ENCODE assay signal across 10 mouse cellular contexts in genomic region chr1:155210011-155210763, GRCm38 (mm10). TPM values are rescaled to one million over a fixed set of nuclear protein-coding genes. Genes with fewer than 3 reads are reported as not detected.
DNase-seq lines count a peak whose midpoint lies in the region; ATAC-seq and TF ChIP-seq lines count a peak whose summit lies in the region.
"Had no signal": no experiment of that assay in that cellular context is flagged by ENCODE, and none has a peak within 500 bp of the region (broad histone marks: within the 10 kb centered on the region; RNA-seq: fewer than 3 reads in every experiment).

No protein-coding gene starts in this region.

- 68% methylated on average over 9 of the region's 11 CpGs for WGBS in kidney, embryonic 16.5 days
- WGBS in midbrain, embryonic 12.5 days: 78% methylated on average over 11 of the region's 11 CpGs
- WGBS in lung, postnatal 0 days: 61% methylated on average over 11 of the region's 11 CpGs

- no peak overlapping the region for H3K9ac ChIP-seq in kidney, embryonic 16.5 days (replicated peaks; ENCODE audit: low read length)
- no peak overlapping the region for H3K9ac ChIP-seq in midbrain, embryonic 12.5 days (replicated peaks)
- H3K9ac ChIP-seq in lung, postnatal 0 days (replicated peaks; ENCODE audit: low read depth): no peak overlapping the region
- H3K9ac ChIP-seq: liver, postnatal 0 days had no signal

- peaks cover 53% of the 10 kb centered on the region for H3K4me1 ChIP-seq in kidney, embryonic 16.5 days (ENCODE audit: insufficient read depth, low read length)
- peaks cover 61% of the 10 kb centered on the region for H3K4me1 ChIP-seq in midbrain, embryonic 12.5 days
- peaks cover 27% of the 10 kb centered on the region for H3K4me1 ChIP-seq in lung, postnatal 0 days (ENCODE audit: insufficient read depth, low read depth, low read length)

- no peak for TF ChIP-seq CTCF in lung, postnatal 0 days (IDR thresholded peaks at IDR 0.05)

- no peak for ATAC-seq in kidney, embryonic 16.5 days (ENCODE audit: low FRiP score, low TSS enrichment)
- peak; percentile 44 for ATAC-seq in granulocyte monocyte progenitor cell, adult 5-6 weeks (replicated peaks; ENCODE audit: poor library complexity, severe bottlenecking)
- ATAC-seq in midbrain, embryonic 12.5 days (ENCODE audit: low FRiP score, low read depth): no peak
- ATAC-seq in lung, postnatal 0 days: no peak
- ATAC-seq: liver, postnatal 0 days had no signal

- no peak overlapping the region for H3K27ac ChIP-seq in kidney, embryonic 16.5 days (ENCODE audit: low read length)
- 0 out of 2 replicates have a peak overlapping the region, but pooled peaks have one; percentile 30 for H3K27ac ChIP-seq in midbrain, embryonic 12.5 days (replicated peaks)
- no peak overlapping the region for H3K27ac ChIP-seq in lung, postnatal 0 days (ENCODE audit: low read length)

- peak; percentile 60 for DNase-seq in kidney, adult 9 months
- DNase-seq in cerebellum, postnatal 10 days: peak; percentile 91 to 95
- DNase-seq in c-Kit-positive CD71-positive TER-119-positive erythroid progenitor cells, embryonic 14.5 days (ENCODE audit: low spot score): no peak
- no peak for DNase-seq in left cerebral cortex, adult 11 months (ENCODE audit: low spot score)
- DNase-seq in lung, postnatal 0 days (ENCODE audit: low spot score): no peak
- DNase-seq: liver, postnatal 0 days; right cerebral cortex, adult 18-20 months had no signal

- H3K4me3 ChIP-seq in kidney, embryonic 16.5 days (ENCODE audit: low read length): no peak overlapping the region
- H3K4me3 ChIP-seq in midbrain, embryonic 12.5 days: no peak overlapping the region
- no peak overlapping the region for H3K4me3 ChIP-seq in lung, postnatal 0 days (ENCODE audit: low read depth, low read length)

- H3K27me3 ChIP-seq in kidney, embryonic 16.5 days (ENCODE audit: insufficient read depth, low read length): no peaks in the 10 kb centered on the region
- H3K27me3 ChIP-seq in midbrain, embryonic 12.5 days: peaks cover 22% of the 10 kb centered on the region
- H3K27me3 ChIP-seq in lung, postnatal 0 days (replicated peaks; ENCODE audit: insufficient read depth, low read length): no peaks in the 10 kb centered on the region

- TF ChIP-seq EP300 in lung, postnatal 0 days (IDR thresholded peaks at IDR 0.05): no peak

- H3K4me2 ChIP-seq in kidney, embryonic 16.5 days (replicated peaks; ENCODE audit: low read depth, low read length): no peak overlapping the region
- H3K4me2 ChIP-seq in midbrain, embryonic 12.5 days (replicated peaks): no peak overlapping the region
- H3K4me2 ChIP-seq in lung, postnatal 0 days (replicated peaks; ENCODE audit: low read depth, low read length): no peak overlapping the region

- peaks cover 5% of the 10 kb centered on the region; the same call in 1 of the 2 replicates for H3K36me3 ChIP-seq in kidney, embryonic 16.5 days (ENCODE audit: insufficient read depth, low read length)
- peaks cover 14% of the 10 kb centered on the region for H3K36me3 ChIP-seq in midbrain, embryonic 12.5 days
- no peaks in the 10 kb centered on the region for H3K36me3 ChIP-seq in lung, postnatal 0 days (ENCODE audit: insufficient read depth, low read length)

- no peaks in the 10 kb centered on the region for H3K9me3 ChIP-seq in kidney, embryonic 16.5 days (ENCODE audit: low read length)
- H3K9me3 ChIP-seq in midbrain, embryonic 12.5 days: no peaks in the 10 kb centered on the region
- no peaks in the 10 kb centered on the region for H3K9me3 ChIP-seq in lung, postnatal 0 days (ENCODE audit: low read length)

RNA-seq across cellular contexts. Expression of gene BC034090, which starts 34.1 kb away (rescaled TPM):
- 8.2 and 9.1 TPM in 2 replicates for polyA plus RNA-seq in kidney, embryonic 16.5 days (2015; fragmentation: Nextera tagmentation; extraction: Ambion mirVana)
- total RNA-seq in granulocyte monocyte progenitor cell, adult 5-6 weeks (2014; fragmentation: Nextera tagmentation): 2.5 TPM in 1 of 2 replicates, not detected in the other
- 0.13 TPM in 1 of 2 replicates, not detected in the other for total RNA-seq in granulocyte monocyte progenitor cell, adult 5-6 weeks (2017)
- 5.6 and 6.8 TPM in 2 replicates for polyA plus RNA-seq in midbrain, embryonic 12.5 days (2016; fragmentation: Nextera tagmentation; extraction: Ambion mirVana)
- 2.4 and 2.7 TPM in 2 replicates for polyA plus RNA-seq in lung, postnatal 0 days (2015; fragmentation: Nextera tagmentation; extraction: Ambion mirVana)

RNA-seq across cellular contexts. Expression of gene Stx6, which starts 51.7 kb away (rescaled TPM):
- 70.9 and 78.0 TPM in 2 replicates for polyA plus RNA-seq in kidney, embryonic 16.5 days (2015; fragmentation: Nextera tagmentation; extraction: Ambion mirVana)
- 43.5 and 45.7 TPM in 2 replicates for total RNA-seq in granulocyte monocyte progenitor cell, adult 5-6 weeks (2014; fragmentation: Nextera tagmentation)
- total RNA-seq in granulocyte monocyte progenitor cell, adult 5-6 weeks (2017): 36.5 and 48.2 TPM in 2 replicates
- 122 and 127 TPM in 2 replicates for polyA plus RNA-seq in midbrain, embryonic 12.5 days (2016; fragmentation: Nextera tagmentation; extraction: Ambion mirVana)
- polyA plus RNA-seq in lung, postnatal 0 days (2015; fragmentation: Nextera tagmentation; extraction: Ambion mirVana): 74.3 and 77.4 TPM in 2 replicates

Comparison
In these comparisons a context has a peak if more than half of its experiments do, and no peak if none do; other contexts are left out.
1. DNase-seq: peak in kidney, adult 9 months (single experiment) and cerebellum, postnatal 10 days (2 of 2); none in c-Kit-positive CD71-positive TER-119-positive erythroid progenitor cells, embryonic 14.5 days (single experiment), left cerebral cortex, adult 11 months (single experiment) and lung, postnatal 0 days (single experiment).